Mouse (Mus musculus) embryonic fibroblast, embryonic 13.5 days (primary cell): Measurements from ENCODE around the gene Bag6.

Experiments used
- CTCF ChIP-seq: IDR thresholded peaks from 2 replicates; pipeline ENCODE4 v1.5.1; 2011; ENCODE audit warnings: mild to moderate bottlenecking, control low read depth, low read length, moderate library complexity, borderline replicate concordance; ENCODE audit not compliant: insufficient read depth
- POLR2A ChIP-seq: IDR thresholded peaks from 2 replicates; pipeline ENCODE4 v1.6.1; 2011; ENCODE audit warnings: low read depth, mild to moderate bottlenecking, control low read depth, low read length, moderate library complexity

DNA sequence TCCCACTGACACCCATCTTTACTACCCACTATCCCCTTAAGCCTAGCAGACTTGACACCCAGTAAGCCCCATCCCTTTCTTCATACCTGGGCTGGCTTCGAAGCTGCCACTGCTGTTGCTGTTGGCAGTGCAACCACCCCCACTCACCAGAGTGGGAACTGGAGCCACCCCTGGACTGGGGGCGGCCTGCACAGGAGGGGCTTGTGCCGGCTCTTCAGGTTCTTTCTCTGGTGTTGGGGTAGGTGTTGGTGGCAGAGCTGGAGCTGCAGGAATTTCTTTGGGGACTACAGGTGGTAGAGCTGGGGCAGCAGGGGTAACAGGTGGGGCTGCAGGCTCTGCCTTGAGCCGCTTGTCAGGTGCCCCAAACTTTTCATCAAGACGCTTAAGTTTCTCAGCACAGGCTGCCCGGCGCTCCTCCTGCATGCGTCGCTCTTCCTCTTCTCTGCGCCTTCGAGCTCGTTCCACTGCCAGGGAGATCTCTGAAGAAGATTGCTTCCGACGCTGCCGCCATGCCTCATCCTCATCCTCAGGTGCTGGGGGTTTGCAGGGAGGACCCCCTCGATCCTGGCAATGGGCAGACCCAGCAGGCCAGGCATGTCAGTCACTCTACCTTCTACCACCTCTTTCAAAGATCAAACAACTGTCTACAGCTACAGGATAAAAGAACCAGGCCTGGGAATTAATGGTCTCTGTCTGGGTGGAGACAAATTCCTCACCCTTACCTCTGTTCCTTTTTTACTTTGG is 24.0 kb downstream of the Bag6 start:
- TF ChIP-seq CTCF, result no peak
- no peak for TF ChIP-seq POLR2A
